Mouse (Mus musculus) erythroblast, embryonic 14.5 days (primary cell): ENCODE results near the gene St7. TPM values are rescaled to one million over a fixed set of nuclear protein-coding genes. Genes with fewer than 3 reads are reported as not detected.

ENCODE experiments used
- H3K27me3 ChIP-seq: 2 replicates; pipeline ENCODE4 v1.6.1; 2012; ENCODE audit warnings: inconsistent platforms; ENCODE audit not compliant: control insufficient read depth
- H3K36me3 ChIP-seq: 2 replicates; pipeline ENCODE4 v1.6.1; 2012; ENCODE audit warnings: mild to moderate bottlenecking, inconsistent platforms; ENCODE audit not compliant: control insufficient read depth
- H3K4me1 ChIP-seq: 2 replicates; pipeline ENCODE4 v1.6.1; 2012; ENCODE audit warnings: inconsistent platforms; ENCODE audit not compliant: control insufficient read depth
- H3K4me3 ChIP-seq: replicated peaks from 2 replicates; pipeline ENCODE3; 2012; ENCODE audit warnings: moderate library complexity, mild to moderate bottlenecking, inconsistent platforms
- H3K9me3 ChIP-seq: 2 replicates; pipeline ENCODE4 v1.6.1; 2012; ENCODE audit warnings: low read length, inconsistent platforms, mixed read lengths; ENCODE audit not compliant: control insufficient read depth
- GATA1 ChIP-seq: IDR thresholded peaks from 2 replicates; pipeline ENCODE4 v1.6.1; 2012; ENCODE audit warnings: low read length, inconsistent platforms, mixed read lengths
- TAL1 ChIP-seq: IDR thresholded peaks from 3 replicates; pipeline ENCODE4 v1.6.1; 2012; ENCODE audit warnings: low read length, inconsistent platforms, mixed read lengths
- polyA plus RNA-seq: library from polyadenylated mRNA; stranded (reverse); fragments of >175 nt; gene quantifications from 2 replicates; pipeline ENCODE4 v1.2.3, GENCODE M21; 2012

Gene St7
- polyA plus RNA-seq, 1 experiment = 0.85 TPM

DNA sequence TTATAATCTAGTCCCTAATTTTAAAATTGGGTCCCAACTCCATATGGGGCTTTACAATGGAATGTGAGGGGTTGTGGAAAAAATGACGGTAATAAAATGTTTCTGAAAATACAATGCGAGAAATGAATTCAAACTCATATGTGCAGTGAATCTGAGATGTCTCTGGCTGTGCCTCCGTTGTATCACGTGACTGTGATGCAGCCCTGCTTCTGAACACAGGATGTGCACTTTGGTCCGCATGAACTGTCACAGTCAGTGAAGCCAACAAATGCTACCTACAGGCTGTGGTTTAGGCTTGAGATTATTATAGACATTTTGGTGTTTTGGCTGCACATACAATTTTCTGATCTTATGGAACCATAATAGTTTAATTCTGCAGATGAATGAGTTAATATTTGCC is 256.4 kb downstream of the St7 start:
- Histone ChIP-seq H3K9me3 (no peaks in the 10 kb centered on the region), H3K27me3 (no peaks in the 10 kb centered on the region), H3K4me1 (peaks cover 3% of the 10 kb centered on the region; the same call in 1 of the 2 replicates), H3K36me3 (no peaks in the 10 kb centered on the region), H3K4me3 (no peak overlapping the region)
- TF ChIP-seq TAL1 = no peak
- no peak for TF ChIP-seq GATA1

DNA sequence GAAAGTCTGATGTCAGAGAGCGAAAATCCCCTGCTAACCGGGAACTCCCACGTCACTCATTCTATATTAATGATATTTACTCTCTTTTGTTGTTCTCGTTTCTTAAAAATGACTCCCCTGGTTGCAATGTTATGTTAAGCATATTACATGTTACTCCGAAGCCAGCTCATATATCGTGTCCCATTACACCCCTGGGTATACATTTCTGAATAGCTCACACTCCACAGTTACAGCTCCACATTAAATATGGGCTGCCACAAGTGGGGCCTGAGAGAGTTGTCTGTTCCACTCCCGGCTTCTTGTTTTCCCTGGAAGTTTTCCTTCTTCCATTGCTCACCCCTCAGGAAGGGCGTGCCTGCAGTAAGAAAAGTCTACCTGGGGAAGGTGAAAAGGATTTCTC is 259.0 kb downstream of the St7 start:
- no peak for TF ChIP-seq GATA1
- no peak for TF ChIP-seq TAL1
- H3K4me3 ChIP-seq = no peak overlapping the region

DNA sequence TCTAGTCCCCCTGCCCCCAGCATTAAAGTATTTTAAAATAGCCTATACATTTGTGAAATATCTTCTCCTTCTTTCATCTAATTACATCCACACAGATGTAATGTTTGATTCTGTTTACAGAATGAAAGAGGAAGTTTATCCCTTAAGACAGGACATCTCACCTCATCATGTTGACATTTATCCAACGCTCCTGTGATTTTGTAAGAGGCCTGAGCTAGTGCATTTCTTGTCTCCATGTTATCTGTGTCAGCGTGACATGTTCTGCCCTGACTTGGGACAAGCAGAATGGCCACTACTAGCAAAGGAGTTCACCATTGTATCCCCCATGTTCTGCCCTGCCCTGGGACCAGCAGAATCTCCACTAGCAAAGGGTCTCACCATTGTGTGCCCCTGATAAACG is 270.7 kb downstream of the St7 start:
- no peaks in the 10 kb centered on the region for H3K36me3 ChIP-seq
- H3K9me3 ChIP-seq = no peaks in the 10 kb centered on the region
- no peak overlapping the region for H3K4me3 ChIP-seq
- no peaks in the 10 kb centered on the region for H3K4me1 ChIP-seq
- H3K27me3 ChIP-seq = no peaks in the 10 kb centered on the region
- TF ChIP-seq GATA1 (no peak), TAL1 (no peak)

More for the DNA sequence above, 259.0 kb downstream of the St7 start:
- peaks cover 3% of the 10 kb centered on the region; the same call in 1 of the 2 replicates for H3K4me1 ChIP-seq
- H3K27me3 ChIP-seq = no peaks in the 10 kb centered on the region
- no peaks in the 10 kb centered on the region for H3K9me3 ChIP-seq
- H3K36me3 ChIP-seq = no peaks in the 10 kb centered on the region

DNA sequence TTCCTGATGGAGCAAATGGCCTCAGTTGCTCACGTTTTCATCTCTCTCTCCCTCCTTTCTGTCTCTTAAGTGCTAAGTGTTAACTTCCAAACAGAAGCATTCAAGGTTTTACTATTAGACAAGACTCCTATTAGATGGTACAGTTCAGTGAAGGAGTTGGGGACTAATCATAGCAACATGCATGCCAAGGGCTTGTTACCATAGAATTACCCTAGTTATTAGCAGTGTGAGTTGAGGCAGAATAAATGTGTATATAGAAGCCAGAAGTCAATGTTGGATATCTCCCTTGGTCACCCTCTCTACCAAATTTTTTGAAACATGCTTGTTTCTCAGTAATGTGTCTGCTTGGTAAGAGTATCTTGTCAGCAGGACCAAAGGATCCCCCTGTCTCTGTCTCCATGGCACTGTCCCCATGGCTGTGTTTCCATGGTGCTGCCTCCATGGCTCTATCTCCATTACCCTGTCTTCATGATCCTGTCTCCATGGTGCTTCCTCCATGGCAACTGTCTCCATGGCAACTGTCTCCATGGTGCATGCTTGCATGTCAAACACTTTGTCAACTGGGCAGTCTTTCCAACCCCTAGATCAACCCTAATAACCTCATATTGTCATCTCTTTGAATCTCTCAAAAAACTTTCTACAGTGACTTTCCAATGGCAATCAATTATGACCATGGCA is 275.9 kb downstream of the St7 start:
- Histone ChIP-seq H3K4me3 (no peak overlapping the region), H3K4me1 (no peaks in the 10 kb centered on the region), H3K36me3 (no peaks in the 10 kb centered on the region), H3K9me3 (no peaks in the 10 kb centered on the region), H3K27me3 (no peaks in the 10 kb centered on the region)
- no peak for TF ChIP-seq TAL1

DNA sequence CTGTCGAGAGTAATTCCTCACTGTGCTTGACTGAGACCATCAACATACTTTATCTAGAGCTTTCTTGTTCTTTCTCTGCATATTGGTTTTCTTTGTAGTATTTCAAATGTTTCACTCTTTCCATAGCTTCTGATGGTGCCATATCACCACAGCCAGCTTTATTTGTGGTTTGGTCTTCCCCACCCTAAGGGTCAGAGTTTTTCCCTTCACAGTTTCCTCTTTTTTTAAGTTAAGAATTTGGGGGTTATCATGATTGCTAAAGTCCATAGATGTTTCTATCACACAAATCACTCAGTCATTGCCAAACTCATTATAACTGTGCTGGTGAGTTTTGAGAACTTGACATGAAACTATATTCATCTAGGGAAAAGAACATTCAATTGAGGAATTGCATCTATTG is 277.1 kb downstream of the St7 start:
- Histone ChIP-seq H3K36me3 (no peaks in the 10 kb centered on the region), H3K9me3 (no peaks in the 10 kb centered on the region), H3K4me3 (no peak overlapping the region), H3K27me3 (no peaks in the 10 kb centered on the region), H3K4me1 (no peaks in the 10 kb centered on the region)
- no peak for TF ChIP-seq GATA1
- TF ChIP-seq TAL1 = no peak

DNA sequence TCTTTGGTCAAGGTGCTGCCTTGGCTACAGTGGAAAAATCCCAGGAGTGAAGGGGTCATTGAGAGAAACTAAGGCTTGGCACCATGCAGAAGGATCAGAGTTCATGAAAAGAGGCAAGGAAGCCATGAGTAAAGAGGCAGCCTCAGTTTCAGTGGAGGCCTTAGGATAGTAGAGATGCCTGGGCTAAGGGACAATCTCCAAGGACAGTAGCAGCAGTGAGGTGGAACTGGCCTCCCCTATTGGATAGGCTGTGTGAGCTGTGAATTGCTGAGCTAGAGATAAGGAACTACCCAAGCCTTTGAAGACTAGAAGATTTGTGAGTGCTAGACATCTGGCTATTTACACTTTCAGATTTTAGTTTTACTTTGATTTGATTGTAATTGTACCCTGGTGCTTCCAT is 278.7 kb downstream of the St7 start:
- TF ChIP-seq GATA1 = no peak
- TF ChIP-seq TAL1 = no peak
- H3K4me1 ChIP-seq = no peaks in the 10 kb centered on the region
- no peaks in the 10 kb centered on the region for H3K36me3 ChIP-seq
- H3K27me3 ChIP-seq = no peaks in the 10 kb centered on the region
- H3K4me3 ChIP-seq = no peak overlapping the region
- no peaks in the 10 kb centered on the region for H3K9me3 ChIP-seq

DNA sequence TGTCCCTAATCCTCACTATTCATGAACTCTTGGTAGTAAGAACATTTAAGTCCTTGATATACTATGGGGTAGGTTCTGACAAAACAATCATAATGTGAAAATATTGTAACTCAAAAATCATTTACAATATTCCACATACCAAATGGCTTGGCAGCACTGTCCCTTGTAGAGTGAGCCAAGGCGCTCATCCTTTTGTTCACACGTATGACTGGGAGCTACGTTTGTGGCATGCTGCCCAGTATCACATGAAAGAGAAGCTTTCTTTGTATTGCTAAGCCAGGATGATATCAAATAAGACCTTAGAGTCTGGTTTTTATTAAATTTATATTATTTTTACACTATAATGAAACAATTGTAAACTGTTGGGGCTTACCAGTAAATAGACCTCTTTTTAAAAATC is 281.7 kb downstream of the St7 start:
- Histone ChIP-seq H3K4me3 (no peak overlapping the region), H3K27me3 (no peaks in the 10 kb centered on the region), H3K4me1 (no peaks in the 10 kb centered on the region), H3K36me3 (no peaks in the 10 kb centered on the region), H3K9me3 (no peaks in the 10 kb centered on the region)
- TF ChIP-seq TAL1 (no peak), GATA1 (no peak)

DNA sequence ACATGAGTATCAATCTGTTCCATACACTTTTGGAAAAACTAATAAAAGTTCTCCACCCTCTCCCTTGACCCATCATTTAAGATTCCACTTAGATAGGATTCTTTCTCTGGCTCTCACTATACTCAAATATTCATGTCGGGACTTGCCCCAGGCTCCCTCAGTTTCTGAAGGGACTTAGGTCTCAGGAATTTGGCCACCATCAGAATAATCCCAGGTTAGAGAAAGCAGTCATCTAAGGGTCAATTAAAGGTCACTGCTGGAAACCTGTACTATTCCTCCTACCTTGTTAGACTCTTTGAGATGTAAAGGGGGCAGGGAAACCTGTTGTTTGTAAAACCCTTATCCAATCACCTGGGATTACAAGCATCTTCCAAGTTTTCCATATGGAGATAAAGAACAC is 284.4 kb downstream of the St7 start:
- Histone ChIP-seq H3K36me3 (no peaks in the 10 kb centered on the region), H3K4me3 (no peak overlapping the region), H3K27me3 (no peaks in the 10 kb centered on the region), H3K4me1 (no peaks in the 10 kb centered on the region), H3K9me3 (no peaks in the 10 kb centered on the region)
- no peak for TF ChIP-seq GATA1
- no peak for TF ChIP-seq TAL1

DNA sequence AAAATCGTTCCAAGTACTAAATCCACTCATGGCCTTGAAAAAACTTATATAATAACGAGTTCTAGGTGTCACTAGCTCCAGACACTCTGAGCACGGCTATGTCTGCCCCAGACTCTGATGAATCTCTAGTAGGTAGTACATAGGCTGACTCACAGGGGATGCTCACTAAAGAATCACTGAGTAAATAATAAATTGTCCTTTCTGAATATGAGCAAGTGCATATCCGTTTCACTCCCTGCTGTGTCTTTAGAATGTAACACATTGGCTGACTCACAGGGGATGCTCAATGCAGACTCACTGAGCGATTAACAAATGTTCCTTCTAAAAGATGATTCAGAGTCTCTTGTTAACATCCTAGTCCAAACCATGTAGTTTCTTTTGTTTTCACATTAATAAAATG is 285.6 kb downstream of the St7 start:
- Histone ChIP-seq H3K36me3 (no peaks in the 10 kb centered on the region), H3K9me3 (no peaks in the 10 kb centered on the region), H3K4me3 (no peak overlapping the region), H3K4me1 (no peaks in the 10 kb centered on the region), H3K27me3 (no peaks in the 10 kb centered on the region)
- TF ChIP-seq GATA1 (no peak), TAL1 (no peak)

DNA sequence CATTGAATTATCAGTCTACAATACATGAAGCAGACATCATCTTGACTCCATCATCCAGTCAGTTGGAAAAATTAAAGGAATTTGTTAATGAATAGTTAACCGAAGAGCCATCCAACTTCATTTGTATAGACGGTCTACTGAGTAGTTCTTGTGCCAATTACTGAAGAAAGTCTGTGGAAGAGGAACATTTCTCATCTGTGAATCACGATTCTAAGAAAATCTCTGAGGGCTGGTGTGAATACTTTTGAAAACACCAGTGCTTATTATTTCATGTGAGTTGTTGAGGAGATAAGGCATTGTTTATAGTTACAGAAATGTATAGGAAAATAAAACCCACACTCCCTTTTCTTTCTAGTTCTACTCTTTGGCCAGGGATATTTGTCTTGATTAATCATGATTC is 286.1 kb downstream of the St7 start:
- Histone ChIP-seq H3K9me3 (no peaks in the 10 kb centered on the region), H3K4me1 (no peaks in the 10 kb centered on the region), H3K4me3 (no peak overlapping the region), H3K36me3 (no peaks in the 10 kb centered on the region), H3K27me3 (no peaks in the 10 kb centered on the region)
- TF ChIP-seq TAL1 = no peak
- TF ChIP-seq GATA1 = no peak
